Mouse (Mus musculus) lung, adult 2 months (tissue): ENCODE measurements at regions not wholly inside any gene's neighbourhood (a gene's known extent, or its start where the extent isn't known, plus 50 kb on each side); places are given as distances from the start of the nearest gene placed in this dataset.

ENCODE experiments used
- DNase-seq: peaks from one replicate; pipeline ENCODE4 v3.0.0; 2022
- H3K4me1 ChIP-seq: fragments of 200-500 bp; 2 replicates; pipeline ENCODE4 v1.6.1; 2011; ENCODE audit warnings: low read length; ENCODE audit not compliant: control insufficient read depth, insufficient read depth
- H3K4me3 ChIP-seq: fragments of 200-500 bp; replicated peaks from 2 replicates; pipeline ENCODE3; 2011; ENCODE audit warnings: low read depth, mild to moderate bottlenecking, control low read depth, low read length; ENCODE audit errors: extremely low read depth
- CTCF ChIP-seq: fragments of 200-500 bp; IDR thresholded peaks from 2 replicates; pipeline ENCODE4 v1.5.1; 2011; ENCODE audit warnings: mild to moderate bottlenecking, low read length, control low read depth; ENCODE audit not compliant: insufficient read depth
- POLR2A ChIP-seq: fragments of 200-500 bp; IDR thresholded peaks from 2 replicates; pipeline ENCODE4 v1.6.1; 2011; ENCODE audit warnings: low read depth, mild to moderate bottlenecking, control low read depth, low read length, borderline replicate concordance; ENCODE audit errors: extremely low read depth
- WGBS: fragments of 180-500 bp; shearing (Covaris S2); methylation state at CpG from one replicate; pipeline ENCODE4 v1.1.7; 2018; 5-methylcytosine and 5-hydroxymethylcytosine counted together

- 47% methylated on average over 10 of the region's 10 CpGs for WGBS
- no peak for TF ChIP-seq POLR2A
- TF ChIP-seq CTCF, result no peak
- Histone ChIP-seq H3K4me3 (no peak overlapping the region), H3K4me1 (no peaks in the 10 kb centered on the region)
- no peak for DNase-seq
Observed at GRCm38 (mm10) chr10:67427220-67427619, 108.1 kb upstream of the Egr2 start.

GRCm38 (mm10) chr10:67430805-67431204, 104.5 kb upstream of the Egr2 start:
- DNase-seq, result no peak
- TF ChIP-seq POLR2A (no peak), CTCF (no peak)
- H3K4me3 ChIP-seq, result no peak overlapping the region
- no peaks in the 10 kb centered on the region for H3K4me1 ChIP-seq
- 56% methylated on average over 2 of the region's 2 CpGs for WGBS

- 63% methylated on average over 15 of the region's 15 CpGs for WGBS
- H3K4me3 ChIP-seq, result no peak overlapping the region
- H3K4me1 ChIP-seq, result no peaks in the 10 kb centered on the region
- no peak for TF ChIP-seq CTCF
- no peak for TF ChIP-seq POLR2A
- peak; percentile 25 for DNase-seq
Observed at GRCm38 (mm10) chr10:67439042-67439635, 96.1 kb upstream of the Egr2 start.

- DNase-seq, result no peak
- no peak for TF ChIP-seq POLR2A
- no peak for TF ChIP-seq CTCF
- Histone ChIP-seq H3K4me3 (no peak overlapping the region), H3K4me1 (no peaks in the 10 kb centered on the region)
- WGBS, result 84% methylated on average over 5 of the region's 5 CpGs
Observed at GRCm38 (mm10) chr10:67439844-67440243, 95.4 kb upstream of the Egr2 start.

DNA sequence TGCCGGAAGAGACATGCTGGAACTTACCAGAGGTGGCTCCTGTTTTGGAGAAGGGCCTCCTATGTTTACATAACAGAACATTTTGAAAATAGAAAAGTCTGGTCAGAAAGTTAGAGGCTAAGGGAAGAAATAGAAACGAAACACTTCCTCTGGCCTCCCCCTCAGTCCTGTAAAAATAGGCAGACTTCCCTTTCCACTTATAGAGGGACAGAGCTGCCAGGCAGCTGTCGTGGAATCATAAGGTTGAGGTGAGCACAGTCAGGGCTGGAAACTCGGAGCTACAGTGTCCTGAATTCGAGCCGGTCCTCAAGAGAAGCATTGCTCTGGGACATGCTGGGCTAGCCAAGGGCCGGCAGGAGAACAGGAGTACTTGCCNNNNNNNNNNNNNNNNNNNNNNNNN, 94.0 kb upstream of the Egr2 start:
- Histone ChIP-seq H3K4me1 (no peaks in the 10 kb centered on the region), H3K4me3 (no peak overlapping the region)
- TF ChIP-seq CTCF (no peak), POLR2A (no peak)
- WGBS, result 37% methylated on average over 7 of the region's 7 CpGs
- DNase-seq, result no peak

- H3K4me1 ChIP-seq, result no peaks in the 10 kb centered on the region
- H3K4me3 ChIP-seq, result no peak overlapping the region
- WGBS, result 57% methylated on average over 6 of the region's 6 CpGs
- TF ChIP-seq POLR2A (no peak), CTCF (no peak)
- no peak for DNase-seq
Observed at GRCm38 (mm10) chr10:67448875-67449274, 86.4 kb upstream of the Egr2 start.

- Histone ChIP-seq H3K4me1 (no peaks in the 10 kb centered on the region), H3K4me3 (no peak overlapping the region)
- TF ChIP-seq CTCF, result no peak
- TF ChIP-seq POLR2A, result no peak
- 35% methylated on average over 7 of the region's 7 CpGs for WGBS
- DNase-seq, result no peak
Observed at GRCm38 (mm10) chr10:67454149-67454548, 81.1 kb upstream of the Egr2 start.

DNA sequence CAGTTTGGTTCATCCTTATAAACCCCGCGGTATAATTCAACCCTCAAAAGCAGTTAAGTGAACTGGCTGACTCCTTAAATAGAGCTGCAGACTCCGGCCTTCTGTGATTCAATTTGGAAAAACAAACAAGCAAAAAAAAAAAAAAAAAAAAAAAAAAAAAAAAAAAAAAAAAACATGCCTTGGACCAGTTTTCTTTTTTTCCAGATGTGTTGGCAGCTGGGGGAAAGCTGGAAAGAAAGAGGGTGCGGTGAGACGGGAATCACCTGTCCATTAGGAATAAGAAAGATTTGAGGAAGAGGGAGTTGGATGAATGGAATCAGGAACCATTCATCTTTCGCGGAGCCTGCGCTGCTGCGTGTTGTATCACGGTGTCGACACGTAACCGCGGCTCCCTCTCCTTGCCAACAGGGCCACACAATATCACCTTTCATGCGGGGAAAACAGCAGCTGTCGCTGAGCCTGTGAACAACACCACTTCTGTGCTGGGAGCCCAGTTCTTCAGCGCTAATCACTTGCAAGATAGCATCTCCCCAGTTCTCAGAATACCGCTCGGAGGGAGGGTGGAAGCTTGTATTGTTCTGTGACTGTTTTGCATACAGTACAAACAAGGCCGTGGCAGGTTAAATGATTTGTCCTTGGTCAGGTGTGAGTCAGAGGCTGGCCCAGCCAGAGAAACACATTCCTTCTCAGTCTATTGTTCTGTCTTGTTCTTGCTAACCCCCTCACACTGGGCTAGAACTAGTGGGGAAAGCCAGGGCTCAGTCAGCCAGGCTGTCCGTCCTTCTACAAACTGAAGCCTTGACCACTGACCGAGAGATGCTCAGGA, 76.6 kb upstream of the Egr2 start:
- 36% methylated on average over 22 of the region's 22 CpGs for WGBS
- Histone ChIP-seq H3K4me1 (no peaks in the 10 kb centered on the region), H3K4me3 (no peak overlapping the region)
- TF ChIP-seq POLR2A (no peak), CTCF (no peak)
- no peak for DNase-seq

DNA sequence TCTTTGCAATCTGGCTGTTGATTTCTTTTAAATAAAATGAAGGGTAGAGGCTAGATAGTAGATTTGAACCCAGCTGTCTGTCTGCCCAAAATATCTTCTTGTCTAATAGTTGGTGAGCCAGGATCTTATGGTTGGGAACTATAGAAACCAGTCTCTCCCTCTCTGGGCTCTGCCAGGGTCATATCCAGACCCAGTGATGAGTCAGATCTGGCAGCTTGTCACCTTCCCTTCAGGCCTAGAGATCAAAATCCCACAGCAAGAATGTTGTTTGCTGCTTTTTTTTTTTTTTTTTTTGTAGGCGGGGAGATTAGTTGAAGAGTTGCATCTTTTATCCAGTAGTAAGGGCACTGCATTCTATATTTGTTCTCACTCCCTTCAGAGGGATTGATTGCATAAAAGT, 74.0 kb upstream of the Egr2 start:
- DNase-seq, result no peak
- 53% methylated on average over 1 of the region's 1 CpGs for WGBS
- H3K4me3 ChIP-seq, result no peak overlapping the region
- no peak for TF ChIP-seq CTCF
- TF ChIP-seq POLR2A, result no peak
- no peaks in the 10 kb centered on the region for H3K4me1 ChIP-seq

DNA sequence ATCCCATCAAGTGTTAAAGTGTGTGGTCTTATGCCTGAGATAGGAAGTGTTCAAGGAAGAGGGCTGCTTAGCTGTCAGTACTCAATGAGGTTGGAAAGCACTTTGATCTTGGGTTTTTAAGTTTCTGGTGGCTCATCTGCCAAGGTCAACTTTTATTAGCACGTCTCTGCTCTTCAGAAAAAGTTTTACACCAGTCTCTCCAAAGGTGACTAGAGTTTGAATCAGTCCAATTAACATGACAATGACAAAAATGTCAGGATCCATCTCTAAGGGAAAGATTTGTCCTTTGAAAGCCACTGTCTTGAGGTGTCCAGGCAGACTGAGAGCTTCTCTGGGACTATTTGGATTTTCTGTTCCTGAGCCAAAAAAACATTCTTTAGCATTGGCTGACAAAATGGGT, 73.4 kb upstream of the Egr2 start:
- WGBS, result 34% methylated on average over 1 of the region's 1 CpGs
- TF ChIP-seq CTCF (no peak), POLR2A (no peak)

More for the DNA sequence above, 73.4 kb upstream of the Egr2 start:
- no peaks in the 10 kb centered on the region for H3K4me1 ChIP-seq
- no peak overlapping the region for H3K4me3 ChIP-seq
- DNase-seq, result no peak
